Mouse (Mus musculus) left cerebral cortex, adult 9 months (tissue): ENCODE measurements around the gene Lix1l.

Experiments
- DNase-seq, 2 experiments: peaks; one replicate each; pipeline ENCODE4 v3.0.0; 2022; ENCODE audit warnings: low spot score in 2 of 2

The Lix1l gene

GRCm38 (mm10) chr3:96674442-96674841, 73.5 kb downstream of the Lix1l start:
- DNase-seq: no peak

GRCm38 (mm10) chr3:96675171-96675570, 74.2 kb downstream of the Lix1l start:
- no peak for DNase-seq

- no peak for DNase-seq
Measured at GRCm38 (mm10) chr3:96675690-96676089, 74.7 kb downstream of the Lix1l start.
